Mouse (Mus musculus): ENCODE data around the gene Sept7.

DNA sequence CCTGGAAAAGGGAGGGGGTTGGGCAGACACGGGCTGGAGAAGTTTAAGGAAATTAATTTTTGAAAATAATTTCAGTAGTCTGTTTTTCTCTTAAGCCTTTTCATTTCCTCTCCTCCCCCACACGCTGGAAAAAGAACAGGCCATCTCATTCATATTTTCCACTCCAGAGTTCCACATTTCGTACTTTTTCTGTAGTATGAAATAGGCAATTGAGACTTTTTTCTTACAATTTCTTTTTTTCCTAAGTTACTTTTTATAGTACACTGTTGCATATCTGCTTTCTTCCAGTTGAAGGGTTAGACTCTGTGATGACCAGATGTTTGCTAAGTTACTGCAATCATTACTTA lies 1.2 kb downstream of the Sept7 start:
- TF ChIP-seq CTCF (IDR thresholded peaks at IDR 0.05; ENCODE audit: control insufficient read depth, insufficient read depth, insufficient replicate concordance, low read depth, low read length) (no peak), POLR2A (IDR thresholded peaks at IDR 0.05; ENCODE audit: control insufficient read depth, low read depth, low read length) (no peak; the same call in 1 of the 2 replicates)

All from testis, adult 2 months (tissue).